Mouse (Mus musculus) heart, postnatal 4 days (tissue): ENCODE data around the gene Alpk1. TPM values are rescaled to one million over a fixed set of nuclear protein-coding genes. Genes with fewer than 3 reads are reported as not detected.

Experiments used
- DNase-seq: peaks from one replicate; pipeline ENCODE4 v3.0.0; 2021
- total RNA-seq, 2 experiments: library from RNA; stranded (reverse); gene quantifications; 2 replicates each; pipeline ENCODE4 v1.2.3; 2021

Gene Alpk1
- total RNA-seq, 2 experiments from 2014 or later: 4.4 to 4.6 TPM

- DNase-seq: no peak
Observed at GRCm38 (mm10) chr3:127743614-127744365, 36.5 kb downstream of the Alpk1 start.

GRCm38 (mm10) chr3:127741473-127741872, 38.9 kb downstream of the Alpk1 start:
- DNase-seq: no peak

- no peak for DNase-seq
Observed at GRCm38 (mm10) chr3:127737876-127738275, 42.5 kb downstream of the Alpk1 start.

GRCm38 (mm10) chr3:127735395-127735794, 44.9 kb downstream of the Alpk1 start:
- no peak for DNase-seq

GRCm38 (mm10) chr3:127729513-127730137, 50.7 kb downstream of the Alpk1 start:
- no peak for DNase-seq

GRCm38 (mm10) chr3:127728851-127729512, 51.3 kb downstream of the Alpk1 start:
- DNase-seq: no peak

GRCm38 (mm10) chr3:127728046-127728445, 52.3 kb downstream of the Alpk1 start:
- DNase-seq: no peak

- DNase-seq: no peak
Observed at GRCm38 (mm10) chr3:127720948-127721347, 59.4 kb downstream of the Alpk1 start.

GRCm38 (mm10) chr3:127720050-127720449, 60.3 kb downstream of the Alpk1 start:
- no peak for DNase-seq

- DNase-seq: no peak
Observed at GRCm38 (mm10) chr3:127719601-127720000, 60.7 kb downstream of the Alpk1 start.

- DNase-seq: no peak
Observed at GRCm38 (mm10) chr3:127716759-127717158, 63.6 kb downstream of the Alpk1 start.

GRCm38 (mm10) chr3:127713112-127713511, 67.2 kb downstream of the Alpk1 start:
- no peak for DNase-seq

- no peak for DNase-seq
Observed at GRCm38 (mm10) chr3:127711536-127711935, 68.8 kb downstream of the Alpk1 start.

GRCm38 (mm10) chr3:127707089-127707485, 73.2 kb downstream of the Alpk1 start:
- no peak for DNase-seq

- DNase-seq: no peak
Observed at GRCm38 (mm10) chr3:127706445-127707088, 73.8 kb downstream of the Alpk1 start.

- DNase-seq: no peak
Observed at GRCm38 (mm10) chr3:127705515-127706444, 74.5 kb downstream of the Alpk1 start.

- DNase-seq: no peak
Observed at GRCm38 (mm10) chr3:127705139-127705514, 75.2 kb downstream of the Alpk1 start.

GRCm38 (mm10) chr3:127701196-127701825, 79.0 kb downstream of the Alpk1 start:
- no peak for DNase-seq

GRCm38 (mm10) chr3:127698636-127699035, 81.7 kb downstream of the Alpk1 start:
- no peak for DNase-seq

GRCm38 (mm10) chr3:127696541-127696940, 83.8 kb downstream of the Alpk1 start:
- no peak for DNase-seq
